Mouse (Mus musculus) embryonic facial prominence, embryonic 13.5 days (tissue): Measurements from ENCODE around the gene Vgll2. TPM values are rescaled to one million over a fixed set of nuclear protein-coding genes. Genes with fewer than 3 reads are reported as not detected.

ENCODE experiments used
- microRNA-seq: library from miRNA; unstranded; fragments of <30 nt; microRNA quantifications from one replicate; pipeline ENCODE4, GENCODE M21; 2016
- polyA plus RNA-seq: library from polyadenylated mRNA; unstranded; fragments of >200 nt; fragmentation: Nextera tagmentation; extraction: Ambion mirVana; gene quantifications from 2 replicates; pipeline ENCODE4 v1.2.1, GENCODE M21; 2015

Gene Vgll2
- polyA plus RNA-seq, 1 experiment from 2014 or later: 3.8 TPM

Small RNAs within 50 kb of the gene (microRNA-seq; reads per million reads assigned to microRNA genes)
- gene Gm24084: not detected

Other genes starting within 250 kb of the Vgll2 start
- gene Ros1, start 172.7 kb downstream of the Vgll2 start, polyA plus RNA-seq: not detected in 2 replicates
- 26.1 and 27.1 TPM in 2 replicates for gene Dcbld1, start 211.1 kb downstream of the Vgll2 start, polyA plus RNA-seq